Mouse (Mus musculus) urinary bladder, postnatal 4 days (tissue): ENCODE measurements around the gene Sirt4.
"Not testable (repeated sequence)": the region's sequence is repeated elsewhere in the genome, so short reads cannot be mapped to it uniquely, and the experiment has no call there.

Experiments
- DNase-seq, 2 experiments: peaks; one replicate each; pipeline ENCODE4 v3.0.0; 2021 to 2022; ENCODE audit warnings: low spot score in 2 of 2

The Sirt4 gene

GRCm38 (mm10) chr5:115483947-115484920 lies at the start of gene Sirt4:
Gene Sirt4, minus strand, starts transcription at chr5:115484725.
- peak in 1 of 2 experiments; percentile 71 for DNase-seq

DNA sequence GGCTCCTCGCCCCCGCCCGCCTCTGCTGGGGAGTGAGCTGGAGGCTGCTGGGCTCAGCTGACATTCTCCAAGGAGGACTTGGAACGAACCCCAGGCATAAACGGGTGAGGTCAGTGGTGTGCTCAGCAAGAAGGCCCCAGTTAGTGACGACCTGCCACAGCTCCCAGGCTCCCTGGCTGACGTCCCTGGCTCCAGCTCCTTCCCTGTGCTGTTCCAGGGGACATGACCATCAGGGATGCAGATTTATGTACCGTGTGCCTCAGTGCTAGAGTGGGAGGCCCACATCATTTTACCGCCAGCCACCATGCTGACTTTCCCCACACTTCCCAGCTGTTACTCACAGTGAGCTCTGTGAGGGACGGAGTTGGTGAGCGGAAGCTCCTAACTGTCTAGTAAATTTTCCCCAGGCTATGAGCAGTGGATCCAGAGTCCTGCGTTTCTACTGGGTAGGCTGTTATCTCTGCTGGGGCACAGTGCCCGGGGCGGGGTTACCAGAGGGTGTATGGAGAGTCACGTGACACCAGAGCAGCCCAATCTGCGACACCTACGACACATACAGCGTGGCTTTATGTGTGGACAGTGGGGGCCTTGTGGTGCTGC lies 47.2 kb upstream of the Sirt4 start:
- DNase-seq, result peak; percentile 80 to 81

- DNase-seq, result no peak
These were observed 45.9 kb upstream of the Sirt4 start for GRCm38 (mm10) chr5:115530447-115530809.

DNA sequence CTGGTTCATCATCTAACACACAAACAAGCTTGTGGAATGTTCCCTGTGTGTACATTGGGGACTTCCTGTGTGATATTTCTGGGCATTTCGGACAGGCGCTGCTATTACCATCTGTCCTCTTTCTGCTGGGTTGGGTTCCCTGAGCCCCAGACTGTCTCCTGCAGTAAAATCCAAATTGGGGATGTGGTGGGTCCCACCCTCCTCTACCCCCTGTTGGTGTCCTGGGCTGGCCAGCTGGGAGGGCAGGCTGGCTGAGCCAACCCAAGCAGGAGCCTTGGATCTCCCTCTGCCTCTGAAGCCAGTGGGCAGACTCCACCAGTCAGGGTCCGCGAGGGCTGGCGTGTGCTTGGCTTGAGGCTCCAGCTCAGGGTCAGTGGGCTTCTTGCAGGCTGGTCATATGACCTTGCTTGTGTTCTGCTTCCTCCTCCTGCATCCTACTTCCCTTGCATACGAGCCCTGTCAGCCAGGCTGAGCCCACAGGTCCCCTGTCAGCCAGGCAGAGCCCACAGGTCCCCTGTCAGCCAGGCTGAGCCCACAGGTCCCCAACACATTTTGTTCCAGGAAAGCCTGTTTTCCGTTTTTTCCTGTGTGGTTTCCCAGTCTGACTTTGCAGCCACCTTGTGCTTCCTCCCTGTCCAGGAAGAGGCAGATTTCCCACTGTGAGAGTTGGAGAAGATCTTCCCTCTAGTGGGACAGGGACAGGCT lies 45.4 kb upstream of the Sirt4 start:
- no peak for DNase-seq

- DNase-seq, result no peak
These were observed 44.8 kb upstream of the Sirt4 start for GRCm38 (mm10) chr5:115529364-115529741.

- no peak for DNase-seq
These were observed 43.6 kb upstream of the Sirt4 start for GRCm38 (mm10) chr5:115528128-115528527.

DNA sequence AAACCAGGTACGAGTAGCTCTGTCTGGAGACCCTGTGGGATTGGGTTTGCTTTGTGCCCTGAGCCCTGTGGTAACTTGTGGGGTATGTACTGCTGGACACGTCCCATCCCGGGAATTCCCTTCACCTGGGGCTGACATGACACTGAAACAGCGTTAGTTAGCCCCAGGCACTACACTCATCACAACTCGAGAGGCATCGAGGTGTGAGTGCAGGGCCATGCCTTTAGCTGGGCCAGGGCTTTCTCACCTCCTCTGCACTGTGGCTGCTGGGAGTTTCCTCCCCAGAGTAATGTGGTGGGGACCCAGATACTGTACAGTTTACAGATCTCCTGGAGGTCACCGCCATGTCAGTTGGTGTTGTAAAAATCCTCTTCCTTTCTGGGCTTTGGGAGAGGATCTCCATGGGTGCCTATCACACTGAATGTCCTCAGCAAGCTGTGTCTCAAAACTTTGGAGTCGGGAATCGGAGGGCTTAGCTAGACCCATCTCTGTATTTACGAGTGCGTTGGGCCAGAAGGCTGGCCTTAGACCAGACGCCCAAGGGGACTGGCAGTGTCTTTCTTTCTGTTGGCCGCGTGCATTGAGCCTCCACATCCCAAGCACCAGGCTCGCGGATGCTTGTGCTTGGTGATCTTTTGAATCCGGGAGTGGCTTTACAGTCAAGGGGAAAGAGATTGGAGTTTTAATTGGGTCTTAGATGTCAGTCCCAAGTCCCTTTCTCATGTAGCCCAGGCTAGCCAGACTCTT lies 42.1 kb upstream of the Sirt4 start:
- no peak for DNase-seq

DNA sequence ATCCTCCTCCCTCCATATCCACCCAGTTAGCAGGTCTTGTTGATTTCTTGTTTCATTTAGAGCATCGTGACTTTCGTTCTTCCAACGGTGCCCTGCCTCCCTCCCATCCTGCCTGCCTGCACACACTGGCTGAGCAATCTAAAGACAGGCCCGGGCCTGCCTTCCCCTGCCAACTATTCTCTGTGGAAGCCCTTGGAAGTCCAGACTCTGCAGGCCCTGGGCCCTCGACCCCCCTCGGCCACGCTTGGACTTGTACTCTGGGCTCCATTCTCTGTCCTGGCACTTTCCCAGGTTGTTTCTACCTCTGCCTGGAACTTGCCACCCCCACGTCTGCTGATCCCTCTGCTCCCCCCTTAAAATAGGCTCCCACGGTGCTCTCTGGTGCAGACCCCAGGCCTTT lies 41.4 kb upstream of the Sirt4 start:
- no peak for DNase-seq

DNA sequence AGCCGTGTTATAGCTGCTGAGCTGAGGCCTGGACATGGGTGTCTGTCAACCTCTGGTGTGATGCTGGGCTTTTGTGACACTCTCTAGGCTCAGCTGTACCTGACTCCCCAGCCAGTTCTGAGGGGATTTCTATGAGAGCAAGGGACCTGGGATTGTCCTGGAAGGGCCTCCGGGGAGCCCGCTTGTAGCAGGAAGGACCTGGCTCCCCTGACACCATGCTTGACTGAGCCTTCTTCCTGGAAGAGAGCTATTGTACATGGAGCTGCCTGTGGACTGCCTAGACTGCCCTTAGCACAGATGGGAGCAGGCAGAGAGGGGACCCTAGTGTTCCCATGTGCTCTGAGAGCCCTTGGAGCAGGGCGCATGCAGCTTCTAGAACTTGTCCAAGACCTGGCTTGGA lies 40.9 kb upstream of the Sirt4 start:
- no peak for DNase-seq

GRCm38 (mm10) chr5:115524471-115524870 lies 39.9 kb upstream of the Sirt4 start:
- DNase-seq, result no peak

DNA sequence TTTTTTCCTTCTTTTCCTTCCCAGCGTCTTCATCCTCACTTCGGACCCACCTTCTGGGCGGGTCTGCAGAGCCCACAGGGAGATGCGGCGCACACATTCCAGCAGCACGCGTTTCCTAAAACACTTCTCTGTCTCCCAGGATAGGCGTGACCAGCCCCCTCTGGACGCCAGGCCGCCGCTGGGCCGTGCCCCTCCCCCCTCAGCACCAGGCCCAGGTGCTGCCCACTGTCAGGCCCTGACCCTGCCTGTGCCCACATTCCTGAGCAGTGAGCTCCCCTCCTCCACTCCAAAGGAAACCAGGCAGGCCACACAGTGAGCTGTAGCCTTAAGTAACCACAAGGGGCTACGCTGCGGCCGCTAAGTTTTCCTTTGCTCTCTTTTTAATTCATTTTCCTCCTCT lies 39.4 kb upstream of the Sirt4 start:
- DNase-seq, result no peak

- DNase-seq, result no peak
These were observed 38.5 kb upstream of the Sirt4 start for GRCm38 (mm10) chr5:115522981-115523499.

- DNase-seq, result no peak
These were observed 38.0 kb upstream of the Sirt4 start for GRCm38 (mm10) chr5:115522531-115522930.

DNA sequence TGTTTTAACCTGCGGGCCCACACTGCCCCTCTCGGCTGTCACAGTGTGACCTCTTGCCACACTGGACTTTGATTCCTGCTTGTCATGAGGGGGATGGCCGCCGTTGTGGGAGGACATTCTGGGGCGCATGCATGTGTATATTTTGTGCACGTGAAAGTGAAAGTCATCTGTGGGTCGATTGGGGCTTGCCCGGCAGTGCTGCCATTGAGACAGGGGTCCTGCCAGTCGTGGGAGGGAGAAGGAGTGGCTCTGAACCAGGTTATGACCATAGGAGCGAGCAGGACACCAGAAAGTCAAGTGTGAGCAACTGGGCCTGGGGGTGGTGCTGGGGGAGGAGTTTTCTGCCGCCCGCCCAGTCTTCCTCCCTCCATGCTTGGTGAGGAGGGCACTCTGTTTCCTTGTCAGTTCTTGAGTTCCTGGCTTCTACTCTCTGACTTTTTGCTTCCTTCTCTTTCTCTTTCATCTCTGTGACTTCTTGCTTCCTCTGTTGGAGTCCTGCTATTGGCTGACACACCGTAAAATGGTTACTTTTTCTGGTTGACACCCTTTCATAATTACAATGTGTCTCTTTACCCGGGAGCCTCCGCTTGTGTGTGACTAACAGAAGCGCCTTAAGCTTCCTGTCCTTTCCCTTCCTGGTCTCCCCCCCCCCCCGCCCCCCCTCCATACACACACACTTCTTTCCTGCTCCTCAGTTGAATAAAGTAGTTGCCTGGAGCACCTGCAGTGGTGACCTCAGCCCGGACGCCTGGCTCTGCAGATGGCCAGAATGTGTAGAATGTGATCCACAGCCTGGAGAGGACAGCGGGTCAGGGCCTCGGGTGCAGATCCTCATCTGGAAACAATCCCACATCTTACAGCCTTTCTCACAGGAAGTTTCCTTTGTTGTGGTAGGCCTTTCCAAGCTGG lies 37.3 kb upstream of the Sirt4 start:
- DNase-seq, result no peak

DNA sequence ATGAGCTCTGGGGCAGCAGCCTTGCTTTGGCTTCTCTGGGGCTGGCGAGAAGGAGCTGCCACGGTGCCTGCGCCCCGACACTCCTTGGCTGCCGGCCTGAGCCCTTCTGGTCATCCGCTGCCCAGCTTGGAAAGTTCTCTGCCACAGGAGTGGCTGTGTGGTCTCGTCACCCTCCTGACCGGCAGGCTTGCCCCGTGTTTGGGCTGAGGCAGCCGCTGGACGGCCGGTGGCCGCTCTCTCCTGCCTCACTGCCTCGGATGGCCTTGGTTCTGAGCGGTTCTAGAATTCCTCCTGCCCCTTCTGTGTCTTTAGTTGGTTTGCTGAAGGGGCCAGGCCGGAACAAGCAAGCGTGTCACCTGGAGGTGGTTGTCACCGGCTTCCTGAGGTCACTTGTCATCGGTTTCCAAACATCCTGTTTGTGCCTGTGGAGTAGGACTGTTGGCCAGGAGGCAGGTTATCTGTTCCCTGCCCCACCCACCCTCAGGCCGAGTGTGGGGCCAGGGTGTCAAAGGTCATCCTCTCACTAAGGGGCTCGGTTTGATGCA lies 35.9 kb upstream of the Sirt4 start:
- DNase-seq, result no peak

GRCm38 (mm10) chr5:115518214-115518613 lies 33.7 kb upstream of the Sirt4 start:
- DNase-seq, result not testable (repeated sequence)

GRCm38 (mm10) chr5:115517501-115517900 lies 33.0 kb upstream of the Sirt4 start:
- no peak for DNase-seq

- no peak for DNase-seq
These were observed 32.4 kb upstream of the Sirt4 start for GRCm38 (mm10) chr5:115516908-115517307.

GRCm38 (mm10) chr5:115516081-115516907 lies 31.8 kb upstream of the Sirt4 start:
- no peak for DNase-seq
